Mouse (Mus musculus): ENCODE measurements around the gene Atp13a2.

The Atp13a2 gene

DNA sequence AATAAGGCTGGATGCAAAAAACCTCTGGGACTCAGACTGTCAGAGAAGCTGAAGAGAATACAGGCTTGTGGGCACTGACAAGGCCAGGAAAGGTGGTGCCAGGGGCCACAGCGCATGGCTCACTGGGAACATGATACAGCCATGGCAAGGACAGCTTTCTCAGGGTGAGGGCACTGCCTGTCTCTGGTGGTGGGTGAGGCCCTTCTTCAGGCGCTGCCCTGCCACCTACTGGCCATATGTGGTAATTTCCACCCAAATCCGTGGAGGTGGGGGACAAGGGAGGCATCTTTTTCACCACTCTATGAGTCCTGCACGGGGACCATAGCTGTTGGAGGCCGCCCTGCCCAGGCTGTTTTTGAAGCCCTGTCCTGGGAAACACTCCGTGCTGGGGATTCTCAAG, 45.1 kb downstream of the Atp13a2 start:
- peak; percentile 85 to 95 for DNase-seq (ENCODE audit: inconsistent age in 2 of 2, low spot score in 1 of 2)

DNA sequence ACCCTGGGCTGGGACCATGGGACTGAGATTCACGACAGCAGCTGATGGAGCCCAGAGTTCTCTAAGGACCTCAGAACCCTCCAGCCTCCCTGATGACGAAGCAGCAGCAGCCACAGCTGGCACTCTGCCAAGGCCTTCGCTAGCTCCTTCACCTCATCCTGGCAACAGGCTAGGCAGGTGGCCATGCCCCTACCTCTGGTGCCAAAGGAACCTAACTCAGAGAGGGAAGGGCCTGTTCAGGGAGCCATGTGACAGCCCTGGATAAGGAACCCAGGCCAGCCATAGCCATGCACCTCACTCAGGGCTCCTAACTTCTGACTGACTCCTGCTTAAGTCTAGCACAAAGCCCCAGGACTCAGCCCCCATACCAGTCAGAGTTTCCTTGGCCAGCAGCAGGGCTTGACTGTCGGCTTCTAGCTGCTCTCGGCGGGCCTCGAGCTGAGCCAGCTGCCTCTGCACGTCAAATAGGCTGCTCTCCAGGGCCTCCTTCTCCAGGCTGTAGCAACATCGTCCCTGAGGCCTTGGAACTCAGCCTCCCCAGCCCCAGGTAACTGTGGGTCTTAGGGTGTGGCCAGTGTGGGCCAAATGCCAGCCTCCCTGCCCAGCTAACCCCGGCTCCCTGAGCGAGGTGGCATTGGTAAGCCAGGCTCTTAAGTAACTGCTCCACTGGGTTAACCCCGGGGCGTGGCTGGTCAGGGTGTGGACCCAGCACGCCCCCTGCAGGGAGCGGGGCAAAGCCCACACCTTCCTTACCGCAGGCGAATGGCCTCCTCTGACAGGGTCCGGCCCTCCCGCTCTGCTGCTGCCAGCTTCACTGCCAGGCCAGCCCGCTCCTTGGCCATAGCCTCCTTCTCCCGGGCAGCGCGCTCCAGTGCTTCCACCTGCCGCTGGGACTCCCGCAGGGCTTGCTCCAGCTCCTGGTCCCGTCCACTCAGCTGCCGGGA, 47.2 kb downstream of the Atp13a2 start:
- DNase-seq (ENCODE audit: inconsistent age in 2 of 2, low spot score in 1 of 2) = peak; percentile 50 to 79

DNA sequence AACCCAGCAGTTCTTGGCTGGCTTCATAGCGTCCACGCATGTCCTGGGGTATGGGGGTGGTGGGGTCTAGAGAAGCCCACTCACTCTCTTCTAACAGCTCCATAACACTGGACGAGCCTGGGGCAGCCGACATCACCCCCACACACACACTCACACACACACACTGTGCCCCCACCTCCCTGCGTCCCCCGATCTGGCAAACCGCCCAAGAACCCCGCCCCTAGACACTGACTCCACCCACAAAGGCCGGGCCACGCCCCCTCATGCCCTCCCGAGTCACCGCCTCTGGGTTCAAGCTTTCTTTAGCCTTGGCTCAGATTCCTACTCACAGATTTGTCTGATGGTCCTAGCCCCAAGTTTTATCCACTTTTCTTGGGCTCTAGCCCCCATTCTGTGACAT, 54.4 kb downstream of the Atp13a2 start:
- peak in 1 of 2 experiments; percentile 70 for DNase-seq (ENCODE audit: inconsistent age in 2 of 2, low spot score in 1 of 2)

DNA sequence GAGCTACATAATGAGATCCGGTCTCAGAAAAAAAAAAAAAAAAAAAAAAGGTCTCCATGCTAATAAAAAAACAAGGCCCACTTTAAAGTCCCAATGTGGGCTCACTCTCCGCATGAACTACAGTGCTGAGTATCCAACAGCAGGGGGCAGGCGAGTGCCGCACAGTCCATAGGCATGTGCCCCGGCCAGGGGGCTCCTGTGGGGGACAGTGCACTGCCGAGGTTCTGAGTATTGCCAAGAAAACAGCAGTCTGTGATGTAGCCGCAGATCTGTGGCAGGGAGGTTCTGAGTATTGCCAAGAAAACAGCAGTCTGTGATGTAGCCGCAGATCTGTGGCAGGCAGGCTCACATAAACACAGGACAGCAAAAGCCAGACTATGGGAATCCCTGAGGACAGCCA, 58.1 kb downstream of the Atp13a2 start:
- DNase-seq (ENCODE audit: inconsistent age in 2 of 2, low spot score in 1 of 2) = peak in 1 of 2 experiments; percentile 76

DNA sequence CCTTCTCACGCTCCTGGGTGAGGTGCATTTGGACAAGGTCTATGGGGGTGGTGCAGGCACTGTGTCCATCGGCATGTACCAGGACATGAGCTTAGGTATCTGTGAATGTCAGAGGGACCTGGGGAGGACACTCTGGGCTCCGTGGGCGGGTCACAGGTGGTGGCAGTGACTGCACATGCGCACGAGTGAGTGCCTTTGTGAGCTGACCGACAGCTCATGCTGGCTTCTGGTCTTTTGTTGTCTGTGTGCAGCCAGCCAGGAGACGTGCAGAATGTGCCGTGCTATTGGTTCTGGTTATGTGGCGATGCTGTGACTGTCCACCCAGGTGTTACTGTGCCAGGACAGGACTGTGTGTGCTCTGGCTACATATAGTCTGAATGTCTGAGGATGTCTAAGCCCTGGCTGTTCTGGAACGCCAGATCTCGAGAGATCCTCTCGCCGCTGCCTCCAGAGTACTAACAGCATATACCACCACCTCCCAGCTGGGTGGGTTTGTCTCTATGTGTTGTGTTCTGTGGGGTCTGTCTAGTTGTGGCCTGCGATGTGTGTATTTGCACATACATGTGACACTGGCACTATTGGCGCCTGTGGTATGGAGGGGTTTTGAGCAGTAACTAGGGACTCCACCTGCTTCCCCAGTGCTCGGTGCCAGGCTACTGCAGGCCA, 62.3 kb downstream of the Atp13a2 start:
- no peak for DNase-seq (ENCODE audit: inconsistent age in 2 of 2, low spot score in 1 of 2)

DNA sequence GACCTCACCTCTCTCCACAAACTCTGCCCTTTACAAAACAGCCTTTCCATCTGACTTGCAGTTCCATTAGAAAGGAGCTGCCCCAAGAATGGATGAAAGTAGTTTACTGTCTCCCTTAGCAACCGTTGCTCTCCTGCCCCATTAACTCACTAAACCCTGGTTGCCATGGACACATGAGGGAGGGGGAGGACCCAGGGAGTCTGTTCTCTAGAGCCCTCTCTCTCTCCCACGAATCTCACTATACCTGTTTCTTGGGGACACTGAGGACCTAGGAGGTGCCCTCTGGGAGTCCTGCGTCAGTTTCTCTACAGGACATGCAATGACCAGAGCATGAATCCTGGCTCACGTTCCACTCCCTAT, 62.8 kb downstream of the Atp13a2 start:
- no peak for DNase-seq (ENCODE audit: inconsistent age in 2 of 2, low spot score in 1 of 2)

DNA sequence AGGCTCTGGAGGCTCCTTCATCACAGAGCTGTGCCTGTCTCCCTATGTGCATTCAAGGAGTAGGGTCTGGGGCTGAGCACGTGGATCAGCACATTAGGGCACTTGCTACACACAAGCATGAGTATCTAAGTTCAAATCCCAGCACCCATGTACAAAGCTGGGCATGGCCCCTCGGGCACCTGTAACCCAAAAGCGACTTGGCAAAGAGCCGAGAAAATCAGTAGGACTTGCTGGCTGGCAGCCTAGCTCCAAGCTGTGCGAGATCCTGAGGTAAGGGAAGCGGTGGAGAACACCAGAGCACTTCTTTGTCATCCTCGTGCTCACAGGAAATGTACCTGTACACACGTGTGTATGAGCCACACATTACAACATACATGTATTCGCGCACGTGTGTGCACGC, 65.8 kb downstream of the Atp13a2 start:
- DNase-seq (ENCODE audit: inconsistent age in 2 of 2, low spot score in 1 of 2) = no peak

DNA sequence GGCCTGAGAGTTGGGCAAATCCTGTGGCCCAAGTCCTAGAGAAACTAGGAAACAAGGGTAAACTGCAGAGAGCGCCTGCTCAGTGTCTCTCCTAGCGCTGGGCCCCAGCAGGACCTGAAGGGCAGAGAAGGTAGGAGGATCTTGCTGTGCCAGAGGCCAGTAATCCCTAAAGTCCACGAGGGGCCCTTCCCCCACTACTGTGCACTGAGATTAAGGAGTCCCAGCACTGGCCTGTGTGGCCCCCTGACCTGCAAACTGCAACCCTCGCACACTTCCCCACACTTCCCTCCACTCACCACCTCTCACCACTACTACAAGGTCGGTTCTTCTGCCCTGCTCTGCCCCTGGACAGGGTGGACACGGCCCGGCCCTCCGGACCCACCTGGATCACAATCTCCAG, 66.5 kb downstream of the Atp13a2 start:
- no peak for DNase-seq (ENCODE audit: inconsistent age in 2 of 2, low spot score in 1 of 2)

DNA sequence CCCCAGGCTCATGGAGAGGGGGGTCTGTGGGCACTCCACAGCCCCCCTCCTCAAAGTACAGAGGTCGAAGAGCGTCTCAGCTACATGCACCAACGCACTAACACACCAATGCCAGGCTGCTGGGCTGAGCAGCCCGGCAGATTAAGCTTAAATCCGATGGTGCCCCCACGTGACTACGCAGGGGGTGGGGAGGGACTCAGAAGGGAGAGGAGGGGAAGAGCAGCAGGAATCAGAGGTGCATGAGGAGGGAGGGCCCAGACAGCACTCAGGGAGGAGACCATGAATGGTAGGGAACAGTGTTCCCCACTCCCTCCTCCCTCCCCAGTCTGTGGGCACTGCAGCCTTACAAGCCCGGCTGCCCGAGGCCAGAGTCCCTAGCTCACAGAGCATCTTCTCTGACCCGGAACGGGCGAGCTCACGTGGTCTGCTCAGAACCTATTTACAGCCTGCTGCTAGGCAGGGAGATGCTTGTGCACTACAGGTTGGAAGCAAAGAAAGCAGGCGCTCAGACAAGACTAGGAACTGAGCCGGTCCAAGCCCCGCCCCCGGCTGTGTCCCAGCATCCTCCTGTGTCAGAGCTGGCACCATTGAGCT, 67.0 kb downstream of the Atp13a2 start:
- DNase-seq (ENCODE audit: inconsistent age in 2 of 2, low spot score in 1 of 2) = no peak

All from adrenal gland, adult (tissue).